Mouse (Mus musculus) E14TG2a.4 (cell line): Measurements from ENCODE around the gene Fth1.

Experiments
- H3K27me3 ChIP-seq: 2 replicates; pipeline ENCODE4 v1.6.1; 2014; ENCODE audit warnings: low read length, control low read depth; ENCODE audit not compliant: insufficient read depth
- H3K36me3 ChIP-seq: 2 replicates; pipeline ENCODE4 v1.6.1; 2014; ENCODE audit warnings: low read length, control low read depth; ENCODE audit not compliant: insufficient read depth
- H3K4me1 ChIP-seq: replicated peaks from 2 replicates; pipeline ENCODE4 v1.6.1; 2014; ENCODE audit warnings: low read depth, low read length, control low read depth
- H3K4me3 ChIP-seq: replicated peaks from 2 replicates; pipeline ENCODE4 v1.5.1; 2014; ENCODE audit warnings: mild to moderate bottlenecking, low read length
- H3K9me3 ChIP-seq: 2 replicates; pipeline ENCODE4 v1.6.1; 2014; ENCODE audit warnings: low read length, control low read depth
- CTCF ChIP-seq: conservative IDR thresholded peaks from 2 replicates; pipeline ENCODE4 v1.5.1; 2014; ENCODE audit warnings: low read length
- NANOG ChIP-seq: IDR thresholded peaks from 2 replicates; pipeline ENCODE4 v1.6.1; 2014; ENCODE audit warnings: borderline replicate concordance, low read length, mixed read lengths
- POU5F1 ChIP-seq: IDR thresholded peaks from 2 replicates; pipeline ENCODE4 v1.6.1; 2014; ENCODE audit warnings: low read length, borderline replicate concordance

Fth1 gene

GRCm38 (mm10) chr19:10003696-10004095, 23.3 kb downstream of the Fth1 start:
- Histone ChIP-seq H3K9me3 (no peaks in the 10 kb centered on the region), H3K4me3 (no peak overlapping the region), H3K4me1 (peaks cover 9% of the 10 kb centered on the region), H3K36me3 (no peaks in the 10 kb centered on the region), H3K27me3 (0 out of 2 replicates have a peak, but pooled peaks cover 4% of the 10 kb centered on the region)
- TF ChIP-seq POU5F1 (no peak), NANOG (no peak), CTCF (no peak)

GRCm38 (mm10) chr19:10011408-10011807, 31.0 kb downstream of the Fth1 start:
- Histone ChIP-seq H3K9me3 (no peaks in the 10 kb centered on the region), H3K36me3 (no peaks in the 10 kb centered on the region), H3K4me3 (no peak overlapping the region), H3K4me1 (peaks cover 62% of the 10 kb centered on the region), H3K27me3 (peaks cover 10% of the 10 kb centered on the region; the same call in 1 of the 2 replicates)
- no peak for TF ChIP-seq POU5F1
- TF ChIP-seq NANOG = no peak
- TF ChIP-seq CTCF = no peak

- TF ChIP-seq NANOG = no peak
- no peak for TF ChIP-seq POU5F1
- TF ChIP-seq CTCF = no peak
- Histone ChIP-seq H3K4me3 (peak overlapping the region; percentile 14; the same call in 1 of the 2 replicates), H3K36me3 (no peaks in the 10 kb centered on the region), H3K4me1 (peaks cover 74% of the 10 kb centered on the region), H3K27me3 (peaks cover 20% of the 10 kb centered on the region), H3K9me3 (no peaks in the 10 kb centered on the region)
These were observed 32.5 kb downstream of the Fth1 start for GRCm38 (mm10) chr19:10012827-10013278.

- H3K4me3 ChIP-seq = peak overlapping the region; percentile 14; the same call in 1 of the 2 replicates
- no peaks in the 10 kb centered on the region for H3K36me3 ChIP-seq
- TF ChIP-seq CTCF (no peak), NANOG (no peak), POU5F1 (no peak)
- peaks cover 76% of the 10 kb centered on the region for H3K4me1 ChIP-seq
- no peaks in the 10 kb centered on the region for H3K9me3 ChIP-seq
- peaks cover 24% of the 10 kb centered on the region for H3K27me3 ChIP-seq
These were observed 33.0 kb downstream of the Fth1 start for GRCm38 (mm10) chr19:10013348-10013747.

- Histone ChIP-seq H3K9me3 (no peaks in the 10 kb centered on the region), H3K36me3 (no peaks in the 10 kb centered on the region), H3K4me3 (0 out of 2 replicates have a peak overlapping the region, but pooled peaks have one; percentile 10), H3K27me3 (peaks cover 30% of the 10 kb centered on the region), H3K4me1 (peaks cover 80% of the 10 kb centered on the region)
- TF ChIP-seq NANOG (no peak), POU5F1 (no peak), CTCF (no peak)
These were observed 33.5 kb downstream of the Fth1 start for GRCm38 (mm10) chr19:10013913-10014312.

GRCm38 (mm10) chr19:10014824-10015223, 34.4 kb downstream of the Fth1 start:
- Histone ChIP-seq H3K36me3 (no peaks in the 10 kb centered on the region), H3K27me3 (peaks cover 39% of the 10 kb centered on the region), H3K4me1 (peaks cover 81% of the 10 kb centered on the region), H3K9me3 (no peaks in the 10 kb centered on the region), H3K4me3 (peak overlapping the region; percentile 10; the same call in 1 of the 2 replicates)
- no peak for TF ChIP-seq POU5F1
- no peak for TF ChIP-seq NANOG
- TF ChIP-seq CTCF = no peak

GRCm38 (mm10) chr19:10015442-10015841, 35.0 kb downstream of the Fth1 start:
- no peaks in the 10 kb centered on the region for H3K36me3 ChIP-seq
- H3K9me3 ChIP-seq = no peaks in the 10 kb centered on the region
- H3K4me3 ChIP-seq = no peak overlapping the region
- H3K4me1 ChIP-seq = peaks cover 78% of the 10 kb centered on the region
- peaks cover 42% of the 10 kb centered on the region for H3K27me3 ChIP-seq
- TF ChIP-seq CTCF = no peak
- TF ChIP-seq POU5F1 = no peak
- no peak for TF ChIP-seq NANOG

GRCm38 (mm10) chr19:10016151-10016550, 35.8 kb downstream of the Fth1 start:
- TF ChIP-seq NANOG (no peak), POU5F1 (no peak), CTCF (no peak)
- H3K4me1 ChIP-seq = peaks cover 71% of the 10 kb centered on the region
- H3K9me3 ChIP-seq = no peaks in the 10 kb centered on the region
- no peaks in the 10 kb centered on the region for H3K36me3 ChIP-seq
- H3K4me3 ChIP-seq = no peak overlapping the region
- H3K27me3 ChIP-seq = peaks cover 46% of the 10 kb centered on the region
